31 mouse cellular contexts compared by ENCODE assay signal in genomic region chr1:34095173-34095572, GRCm38 (mm10).
DNase-seq lines count a peak whose midpoint lies in the region; ATAC-seq and TF ChIP-seq lines count a peak whose summit lies in the region.
"Had no signal": no experiment of that assay in that cellular context is flagged by ENCODE, and none has a peak within 500 bp of the region (broad histone marks: within the 10 kb centered on the region; RNA-seq: fewer than 3 reads in every experiment).

No protein-coding gene starts in this region.

- H3K4me1 ChIP-seq in heart, embryonic 15.5 days (replicated peaks): peaks cover 22% of the 10 kb centered on the region
- peaks cover 30% of the 10 kb centered on the region for H3K4me1 ChIP-seq in kidney, embryonic 16.5 days (ENCODE audit: insufficient read depth, low read length)
- no peaks in the 10 kb centered on the region for H3K4me1 ChIP-seq in ES-Bruce4 (ENCODE audit: control insufficient read depth, insufficient read depth, low read length)
- H3K4me1 ChIP-seq in embryonic fibroblast, embryonic 13.5 days (ENCODE audit: control insufficient read depth, insufficient read depth, low read length): peaks cover 13% of the 10 kb centered on the region
- H3K4me1 ChIP-seq: embryonic facial prominence, embryonic 15.5 days; liver, embryonic 13.5 days had no signal

- no peak for TF ChIP-seq CTCF in ES-Bruce4 (IDR thresholded peaks at IDR 0.05; ENCODE audit: low read depth, low read length)
- no peak for TF ChIP-seq CTCF in embryonic fibroblast, embryonic 13.5 days (IDR thresholded peaks at IDR 0.05; ENCODE audit: borderline replicate concordance, insufficient read depth, low read length)

- no peaks in the 10 kb centered on the region; the same call in 1 of the 2 replicates for H3K36me3 ChIP-seq in heart, embryonic 15.5 days
- H3K36me3 ChIP-seq in kidney, embryonic 16.5 days (ENCODE audit: insufficient read depth, low read length): 0 out of 2 replicates have a peak, but pooled peaks cover under 1% of the 10 kb centered on the region
- H3K36me3 ChIP-seq in ES-Bruce4 (ENCODE audit: control insufficient read depth, insufficient read depth, low read length, poor library complexity, severe bottlenecking): peaks cover 22% of the 10 kb centered on the region
- H3K36me3 ChIP-seq: embryonic facial prominence, embryonic 15.5 days; G1E; limb, embryonic 15.5 days; liver, embryonic 13.5 days had no signal

- TF ChIP-seq EP300 in ES-Bruce4 (IDR thresholded peaks at IDR 0.05; ENCODE audit: insufficient read depth, low read depth, low read length): no peak

- no peaks in the 10 kb centered on the region for H3K9me3 ChIP-seq in heart, embryonic 15.5 days (replicated peaks)
- no peaks in the 10 kb centered on the region; the same call in 1 of the 2 replicates for H3K9me3 ChIP-seq in kidney, embryonic 16.5 days (ENCODE audit: low read length)
- H3K9me3 ChIP-seq in ES-Bruce4 (replicated peaks; ENCODE audit: control insufficient read depth, insufficient read depth, low read length, poor library complexity, severe bottlenecking): peaks cover under 1% of the 10 kb centered on the region; the same call in 1 of the 2 replicates
- H3K9me3 ChIP-seq: embryonic facial prominence, embryonic 15.5 days; forebrain, embryonic 13.5 days; G1E; hindbrain, embryonic 13.5 days; limb, embryonic 15.5 days; liver, embryonic 13.5 days; midbrain, embryonic 13.5 days had no signal

- intact Hi-C loops in heart, postnatal 25 days (cut with DNase I): no loop called here

- peak overlapping the region; percentile 3; the same call in 1 of the 2 replicates for H3K27ac ChIP-seq in heart, embryonic 15.5 days
- H3K27ac ChIP-seq in kidney, embryonic 16.5 days (ENCODE audit: low read length): peak overlapping the region; percentile 16; the same call in 1 of the 2 replicates
- H3K27ac ChIP-seq in ES-Bruce4 (ENCODE audit: insufficient read depth, low read length): peak overlapping the region; percentile 15; the same call in 1 of the 2 replicates
- H3K27ac ChIP-seq in embryonic fibroblast, embryonic 13.5 days (ENCODE audit: insufficient read depth, low read length): 0 out of 2 replicates have a peak overlapping the region, but pooled peaks have one; percentile 29
- H3K27ac ChIP-seq: embryonic facial prominence, embryonic 15.5 days; forebrain, embryonic 13.5 days; hindbrain, embryonic 13.5 days; limb, embryonic 15.5 days; liver, embryonic 13.5 days; macrophage; midbrain, embryonic 13.5 days; stomach, postnatal 0 days had no signal

- WGBS in heart, embryonic 15.5 days: 16% methylated on average over 4 of the region's 4 CpGs
- WGBS in kidney, embryonic 16.5 days: 13% methylated on average over 4 of the region's 4 CpGs

- H3K4me3 ChIP-seq in heart, embryonic 15.5 days: no peak overlapping the region
- no peak overlapping the region for H3K4me3 ChIP-seq in kidney, embryonic 16.5 days (ENCODE audit: low read length)
- H3K4me3 ChIP-seq in ES-Bruce4 (ENCODE audit: low read depth, low read length): no peak overlapping the region
- no peak overlapping the region for H3K4me3 ChIP-seq in embryonic fibroblast, embryonic 13.5 days (ENCODE audit: insufficient read depth, low read length)
- H3K4me3 ChIP-seq: embryonic facial prominence, embryonic 15.5 days; forebrain, embryonic 13.5 days; hindbrain, embryonic 13.5 days; limb, embryonic 15.5 days; liver, embryonic 13.5 days; midbrain, embryonic 13.5 days had no signal

- no peak for TF ChIP-seq POLR2A in ES-Bruce4 (IDR thresholded peaks at IDR 0.05; ENCODE audit: insufficient read depth, low read length)
- no peak for TF ChIP-seq POLR2A in embryonic fibroblast, embryonic 13.5 days (IDR thresholded peaks at IDR 0.05; ENCODE audit: low read depth, low read length)

- H3K4me2 ChIP-seq in heart, embryonic 15.5 days: no peak overlapping the region
- H3K4me2 ChIP-seq in kidney, embryonic 16.5 days (replicated peaks; ENCODE audit: low read depth, low read length): no peak overlapping the region
- H3K4me2 ChIP-seq: embryonic facial prominence, embryonic 15.5 days; forebrain, embryonic 13.5 days; heart, embryonic 11.5 days; hindbrain, embryonic 13.5 days; limb, embryonic 15.5 days; liver, embryonic 13.5 days; midbrain, embryonic 13.5 days had no signal

- no peaks in the 10 kb centered on the region for H3K27me3 ChIP-seq in heart, embryonic 15.5 days
- no peaks in the 10 kb centered on the region for H3K27me3 ChIP-seq in kidney, embryonic 16.5 days (ENCODE audit: insufficient read depth, low read length)
- no peaks in the 10 kb centered on the region for H3K27me3 ChIP-seq in ES-Bruce4 (ENCODE audit: control insufficient read depth, insufficient read depth, low read length, poor library complexity, severe bottlenecking)
- H3K27me3 ChIP-seq: CH12.LX; embryonic facial prominence, embryonic 15.5 days; forebrain, embryonic 13.5 days; hindbrain, embryonic 13.5 days; limb, embryonic 15.5 days; liver, embryonic 13.5 days; midbrain, embryonic 13.5 days had no signal

- ATAC-seq in heart, embryonic 15.5 days (replicated peaks; ENCODE audit: insufficient number of reproducible peaks, insufficient read depth, low FRiP score, low read depth): no peak
- ATAC-seq in kidney, embryonic 16.5 days (ENCODE audit: low FRiP score, low TSS enrichment): 0 out of 2 replicates have a peak, but pooled peaks have one; percentile 28
- ATAC-seq in CD4-positive, CD25-positive, alpha-beta regulatory T cell, adult 4 months: no peak
- ATAC-seq: forebrain, embryonic 13.5 days; intestine, embryonic 16.5 days; lung, postnatal 0 days; midbrain, embryonic 13.5 days had no signal

- no peak overlapping the region for H3K9ac ChIP-seq in heart, embryonic 15.5 days
- H3K9ac ChIP-seq in kidney, embryonic 16.5 days (replicated peaks; ENCODE audit: low read length): no peak overlapping the region
- no peak overlapping the region for H3K9ac ChIP-seq in ES-Bruce4 (ENCODE audit: low read depth, poor library complexity, severe bottlenecking)
- H3K9ac ChIP-seq: embryonic facial prominence, embryonic 15.5 days; forebrain, embryonic 13.5 days; hindbrain, embryonic 13.5 days; limb, embryonic 15.5 days; liver, embryonic 13.5 days; midbrain, embryonic 13.5 days had no signal

- no peak for DNase-seq in heart, postnatal 25 days (ENCODE audit: low spot score)
- DNase-seq in kidney, postnatal 36 days: no peak
- no peak for DNase-seq in gastrocnemius, adult 8-10 months (ENCODE audit: low spot score in 2 of 2)
- DNase-seq: adrenal gland, postnatal 14 days; cerebellum, adult 11-12 months; cerebellum, adult 9-11 months; gastrocnemius, postnatal 14 days; heart, postnatal 4 days; kidney, postnatal 4 days; liver, embryonic 13.5 days; lung, adult 18-20 months; right cerebral cortex, postnatal 4 days; thymus, adult 2 months; thymus, postnatal 36 days had no signal
